ENCODE assay signal across 20 mouse cellular contexts in the genomic region with DNA sequence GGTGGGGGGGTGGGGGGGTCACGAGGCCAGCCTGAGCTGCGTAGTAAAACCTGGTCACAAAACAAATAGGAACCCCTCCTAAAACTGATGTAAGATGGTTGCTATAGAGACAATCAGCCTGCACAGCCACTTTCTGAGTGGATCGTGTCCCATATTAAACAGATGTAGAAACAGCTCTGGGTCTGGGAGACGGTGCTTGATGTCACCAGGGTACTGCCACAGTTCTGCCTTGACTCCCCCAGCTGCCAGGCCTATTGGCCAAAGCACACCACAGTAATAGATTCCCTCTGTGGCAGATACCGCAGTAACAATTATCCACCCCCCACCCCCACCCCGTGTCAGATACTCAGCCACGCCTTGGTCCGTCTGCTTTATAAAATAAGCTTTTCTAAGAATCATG. TPM values are rescaled to one million over a fixed set of nuclear protein-coding genes. Genes with fewer than 3 reads are reported as not detected.
DNase-seq lines count a peak whose midpoint lies in the region; ATAC-seq and TF ChIP-seq lines count a peak whose summit lies in the region.
"Had no signal": no experiment of that assay in that cellular context is flagged by ENCODE, and none has a peak within 500 bp of the region (broad histone marks: within the 10 kb centered on the region; RNA-seq: fewer than 3 reads in every experiment).

No protein-coding gene starts in this region.

- ATAC-seq in kidney, embryonic 14.5 days (ENCODE audit: low FRiP score, low TSS enrichment), result peak; percentile 29
- no peak for ATAC-seq in lung, postnatal 0 days
- no peak for ATAC-seq in stomach, embryonic 16.5 days (ENCODE audit: insufficient read depth, low FRiP score)
- ATAC-seq in midbrain, postnatal 0 days (ENCODE audit: low FRiP score), result no peak
- ATAC-seq: forebrain, embryonic 14.5 days had no signal

- no peak for TF ChIP-seq EP300 in lung, postnatal 0 days (IDR thresholded peaks at IDR 0.05)

- no peak overlapping the region for H3K9ac ChIP-seq in kidney, embryonic 14.5 days (ENCODE audit: low read depth, low read length)
- no peak overlapping the region for H3K9ac ChIP-seq in lung, postnatal 0 days (replicated peaks; ENCODE audit: low read depth)
- H3K9ac ChIP-seq in stomach, embryonic 16.5 days (ENCODE audit: low read length), result no peak overlapping the region
- H3K9ac ChIP-seq in midbrain, postnatal 0 days (replicated peaks; ENCODE audit: low read length, poor library complexity, severe bottlenecking), result no peak overlapping the region
- H3K9ac ChIP-seq: embryonic facial prominence, embryonic 13.5 days; heart, embryonic 13.5 days; hindbrain, embryonic 15.5 days had no signal

- H3K4me1 ChIP-seq in kidney, embryonic 14.5 days (ENCODE audit: control insufficient read depth, insufficient read depth, low read length), result peaks cover 26% of the 10 kb centered on the region
- peaks cover 12% of the 10 kb centered on the region; the same call in 1 of the 2 replicates for H3K4me1 ChIP-seq in lung, postnatal 0 days (ENCODE audit: insufficient read depth, low read depth, low read length)
- H3K4me1 ChIP-seq in stomach, embryonic 16.5 days (ENCODE audit: control insufficient read depth, insufficient read depth, low read length), result peaks cover 42% of the 10 kb centered on the region
- H3K4me1 ChIP-seq in midbrain, postnatal 0 days (ENCODE audit: insufficient read depth, low read length), result peaks cover 8% of the 10 kb centered on the region

- no peak overlapping the region for H3K27ac ChIP-seq in kidney, embryonic 14.5 days (ENCODE audit: low read depth, low read length)
- no peak overlapping the region for H3K27ac ChIP-seq in lung, postnatal 0 days (ENCODE audit: low read length)
- peak overlapping the region; percentile 63; the same call in 1 of the 2 replicates for H3K27ac ChIP-seq in stomach, embryonic 16.5 days (ENCODE audit: low read length)
- H3K27ac ChIP-seq in midbrain, postnatal 0 days (ENCODE audit: low read depth, low read length), result no peak overlapping the region
- H3K27ac ChIP-seq: forebrain, embryonic 10.5 days; gastrocnemius, adult 2 months; heart, embryonic 13.5 days; hindbrain, embryonic 15.5 days had no signal

- no peak for DNase-seq in kidney, adult 8-10 months
- peak; percentile 34 for DNase-seq in lung, postnatal 0 days (ENCODE audit: low spot score)
- DNase-seq in lung, postnatal 14 days, result no peak
- no peak for DNase-seq in midbrain, postnatal 0 days (ENCODE audit: low spot score)
- DNase-seq: adrenal gland, postnatal 14 days; cerebellum, adult 11-12 months; cerebellum, adult 9-10 months; cerebellum, postnatal 25 days; gastrocnemius, adult 2 months; gastrocnemius, postnatal 25 days; heart, postnatal 36 days had no signal

- H3K27me3 ChIP-seq in kidney, embryonic 14.5 days (ENCODE audit: control insufficient read depth, insufficient read depth, low read length), result no peaks in the 10 kb centered on the region
- H3K27me3 ChIP-seq in lung, postnatal 0 days (replicated peaks; ENCODE audit: insufficient read depth, low read length), result no peaks in the 10 kb centered on the region
- no peaks in the 10 kb centered on the region for H3K27me3 ChIP-seq in stomach, embryonic 16.5 days (ENCODE audit: control insufficient read depth, insufficient read depth, low read length)
- no peaks in the 10 kb centered on the region for H3K27me3 ChIP-seq in midbrain, postnatal 0 days (ENCODE audit: insufficient read depth, low read length)
- H3K27me3 ChIP-seq: CH12.LX; embryonic facial prominence, embryonic 13.5 days; heart, embryonic 13.5 days; hindbrain, embryonic 15.5 days had no signal

- 71% methylated on average over 8 of the region's 8 CpGs for WGBS in kidney, embryonic 14.5 days
- WGBS in lung, postnatal 0 days, result 65% methylated on average over 8 of the region's 8 CpGs
- WGBS in stomach, embryonic 16.5 days, result 63% methylated on average over 8 of the region's 8 CpGs
- 86% methylated on average over 8 of the region's 8 CpGs for WGBS in midbrain, postnatal 0 days

- H3K4me3 ChIP-seq in kidney, embryonic 14.5 days (ENCODE audit: low read length), result no peak overlapping the region
- H3K4me3 ChIP-seq in lung, postnatal 0 days (ENCODE audit: low read depth, low read length), result no peak overlapping the region
- no peak overlapping the region for H3K4me3 ChIP-seq in stomach, embryonic 16.5 days (replicated peaks; ENCODE audit: low read length)
- no peak overlapping the region for H3K4me3 ChIP-seq in midbrain, postnatal 0 days (ENCODE audit: low read depth, low read length)
- H3K4me3 ChIP-seq: embryonic facial prominence, embryonic 13.5 days; erythroblast, embryonic 14.5 days; forebrain, embryonic 10.5 days; gastrocnemius, adult 2 months; heart, embryonic 13.5 days; hindbrain, embryonic 15.5 days had no signal

- peaks cover 51% of the 10 kb centered on the region for H3K36me3 ChIP-seq in kidney, embryonic 14.5 days (ENCODE audit: control insufficient read depth, insufficient read depth, low read length)
- H3K36me3 ChIP-seq in lung, postnatal 0 days (ENCODE audit: insufficient read depth, low read length), result peaks cover 9% of the 10 kb centered on the region; the same call in 1 of the 2 replicates
- H3K36me3 ChIP-seq in stomach, embryonic 16.5 days (ENCODE audit: control insufficient read depth, insufficient read depth, low read length), result 0 out of 2 replicates have a peak, but pooled peaks cover 3% of the 10 kb centered on the region
- peaks cover 36% of the 10 kb centered on the region for H3K36me3 ChIP-seq in midbrain, postnatal 0 days (ENCODE audit: insufficient read depth, low read length)

- TF ChIP-seq CTCF in lung, postnatal 0 days (IDR thresholded peaks at IDR 0.05), result no peak
- TF ChIP-seq CTCF in midbrain, postnatal 0 days (IDR thresholded peaks at IDR 0.05), result no peak

- no peaks in the 10 kb centered on the region for H3K9me3 ChIP-seq in kidney, embryonic 14.5 days (ENCODE audit: control insufficient read depth, low read length)
- H3K9me3 ChIP-seq in lung, postnatal 0 days (ENCODE audit: low read length), result no peaks in the 10 kb centered on the region
- no peaks in the 10 kb centered on the region for H3K9me3 ChIP-seq in stomach, embryonic 16.5 days (replicated peaks; ENCODE audit: control insufficient read depth, low read length)
- H3K9me3 ChIP-seq in midbrain, postnatal 0 days (ENCODE audit: low read length), result no peaks in the 10 kb centered on the region
- H3K9me3 ChIP-seq: embryonic facial prominence, embryonic 13.5 days; forebrain, embryonic 10.5 days; heart, embryonic 13.5 days; hindbrain, embryonic 15.5 days had no signal

- H3K4me2 ChIP-seq in kidney, embryonic 14.5 days (replicated peaks; ENCODE audit: low read depth, low read length), result no peak overlapping the region
- no peak overlapping the region for H3K4me2 ChIP-seq in lung, postnatal 0 days (replicated peaks; ENCODE audit: low read depth, low read length)
- H3K4me2 ChIP-seq in stomach, embryonic 16.5 days (ENCODE audit: low read depth, low read length), result no peak overlapping the region
- H3K4me2 ChIP-seq in midbrain, postnatal 0 days (ENCODE audit: low read depth, low read length, poor library complexity, severe bottlenecking), result no peak overlapping the region
- H3K4me2 ChIP-seq: embryonic facial prominence, embryonic 13.5 days; heart, embryonic 13.5 days; hindbrain, embryonic 15.5 days had no signal

RNA-seq across cellular contexts. Expression of a gene that starts 6.6 kb away (rescaled TPM):
- polyA plus RNA-seq in kidney, embryonic 14.5 days (2014; fragmentation: Nextera tagmentation; extraction: Ambion mirVana), result 152 and 171 TPM in 2 replicates
- polyA plus RNA-seq in lung, postnatal 0 days (2015; fragmentation: Nextera tagmentation; extraction: Ambion mirVana), result 85.7 and 89.7 TPM in 2 replicates
- polyA plus RNA-seq in stomach, embryonic 16.5 days (2015; fragmentation: Nextera tagmentation; extraction: Ambion mirVana), result 199 and 207 TPM in 2 replicates
- 28.8 and 31.0 TPM in 2 replicates for total RNA-seq in midbrain, postnatal 0 days (2014; rRNA removed)
- 66.0 and 67.1 TPM in 2 replicates for polyA plus RNA-seq in midbrain, postnatal 0 days (2015; fragmentation: Nextera tagmentation; extraction: Ambion mirVana)

RNA-seq across cellular contexts. Expression of a gene that starts 36.2 kb away (rescaled TPM):
- polyA plus RNA-seq in kidney, embryonic 14.5 days (2014; fragmentation: Nextera tagmentation; extraction: Ambion mirVana), result 16.0 and 17.0 TPM in 2 replicates
- 39.0 and 42.2 TPM in 2 replicates for polyA plus RNA-seq in lung, postnatal 0 days (2015; fragmentation: Nextera tagmentation; extraction: Ambion mirVana)
- 14.3 and 15.0 TPM in 2 replicates for polyA plus RNA-seq in stomach, embryonic 16.5 days (2015; fragmentation: Nextera tagmentation; extraction: Ambion mirVana)
- total RNA-seq in midbrain, postnatal 0 days (2014; rRNA removed), result 20.2 and 29.3 TPM in 2 replicates
- 21.7 and 28.5 TPM in 2 replicates for polyA plus RNA-seq in midbrain, postnatal 0 days (2015; fragmentation: Nextera tagmentation; extraction: Ambion mirVana)
- polyA plus RNA-seq: erythroblast, embryonic 14.5 days had no signal

RNA-seq across cellular contexts. Expression of a gene that starts 59.7 kb away (rescaled TPM):
- 6.0 and 7.6 TPM in 2 replicates for polyA plus RNA-seq in kidney, embryonic 14.5 days (2014; fragmentation: Nextera tagmentation; extraction: Ambion mirVana)
- 10.9 and 11.7 TPM in 2 replicates for polyA plus RNA-seq in lung, postnatal 0 days (2015; fragmentation: Nextera tagmentation; extraction: Ambion mirVana)
- 7.1 and 7.2 TPM in 2 replicates for polyA plus RNA-seq in stomach, embryonic 16.5 days (2015; fragmentation: Nextera tagmentation; extraction: Ambion mirVana)
- total RNA-seq in midbrain, postnatal 0 days (2014; rRNA removed), result 138 and 160 TPM in 2 replicates
- polyA plus RNA-seq in midbrain, postnatal 0 days (2015; fragmentation: Nextera tagmentation; extraction: Ambion mirVana), result 34.8 and 40.2 TPM in 2 replicates
